Mouse (Mus musculus) heart, adult 2 months (tissue): ENCODE data around the gene Rmi2.

Experiments
- CTCF ChIP-seq: fragments of 200-600 bp; IDR thresholded peaks from 2 replicates; pipeline ENCODE4 v1.8.1; 2022; ENCODE audit warnings: antibody characterized with exemption, mild to moderate bottlenecking, moderate library complexity
- POLR2A ChIP-seq: fragments of 200-500 bp; IDR thresholded peaks from 2 replicates; pipeline ENCODE4 v1.6.1; 2011; ENCODE audit warnings: mild to moderate bottlenecking, low read depth, low read length, control low read depth; ENCODE audit not compliant: insufficient read depth

DNA sequence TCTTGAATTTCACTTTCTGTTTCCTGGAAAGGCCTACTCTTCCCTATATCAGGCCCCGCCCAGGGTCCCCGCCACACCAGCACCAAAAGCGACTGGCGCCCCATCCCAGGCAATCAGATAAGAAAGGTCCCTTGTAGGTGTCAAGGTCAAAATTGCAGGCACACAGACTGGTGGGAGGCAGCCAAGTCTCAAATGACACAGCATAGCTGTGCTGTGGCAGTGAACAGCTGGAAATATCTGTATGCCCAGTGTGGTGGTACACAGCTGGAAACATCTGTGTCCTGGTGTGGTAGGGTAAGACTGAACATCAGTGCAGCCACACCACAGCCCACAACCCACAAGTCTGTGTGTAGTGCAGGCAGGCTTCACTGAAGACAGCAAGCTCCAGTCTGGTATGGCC is 20.0 kb upstream of the Rmi2 start:
- TF ChIP-seq POLR2A: no peak
- no peak for TF ChIP-seq CTCF
